Mouse (Mus musculus) neural tube, embryonic 15.5 days (tissue): ENCODE measurements around the gene Tubb5. TPM values are rescaled to one million over a fixed set of nuclear protein-coding genes. Genes with fewer than 3 reads are reported as not detected.
A peak's percentile ranks its signal among the peaks of the same experiment; 100 is the strongest.

Experiments
- ATAC-seq: fragments of 200-750 bp; cut with Nextera tagmentation; 2 replicates; pipeline ENCODE4 v1.8.0; 2017; ENCODE audit warnings: mild to moderate bottlenecking, moderate TSS enrichment, moderate library complexity; ENCODE audit not compliant: low FRiP score
- H3K27ac ChIP-seq: fragments of 300-500 bp; sonication (generic); replicated peaks from 2 replicates; pipeline ENCODE4 v1.5.1; 2015; ENCODE audit warnings: mild to moderate bottlenecking, inconsistent platforms
- H3K27me3 ChIP-seq: fragments of 300-500 bp; sonication (generic); replicated peaks from 2 replicates; pipeline ENCODE4 v1.6.1; 2015; ENCODE audit warnings: inconsistent platforms
- H3K36me3 ChIP-seq: fragments of 300-500 bp; sonication (generic); 2 replicates; pipeline ENCODE4 v1.6.1; 2015; ENCODE audit warnings: inconsistent platforms
- H3K4me1 ChIP-seq: fragments of 300-500 bp; sonication (generic); 2 replicates; pipeline ENCODE4 v1.6.1; 2015; ENCODE audit warnings: inconsistent platforms
- H3K4me2 ChIP-seq: fragments of 300-500 bp; sonication (generic); 2 replicates; pipeline ENCODE4 v1.6.1; 2015; ENCODE audit warnings: inconsistent platforms, mild to moderate bottlenecking, moderate library complexity
- H3K4me3 ChIP-seq: fragments of 300-500 bp; sonication (generic); replicated peaks from 2 replicates; pipeline ENCODE4 v1.5.1; 2015; ENCODE audit warnings: mild to moderate bottlenecking, inconsistent platforms
- H3K9ac ChIP-seq: fragments of 300-500 bp; sonication (generic); replicated peaks from 2 replicates; pipeline ENCODE4 v1.6.1; 2015; ENCODE audit warnings: mild to moderate bottlenecking, inconsistent platforms
- H3K9me3 ChIP-seq: fragments of 300-500 bp; sonication (generic); replicated peaks from 2 replicates; pipeline ENCODE4 v1.6.1; 2016; ENCODE audit warnings: inconsistent platforms
- WGBS: fragments of 180-500 bp; shearing (Covaris S2); methylation state at CpG from one replicate; pipeline ENCODE4 v1.1.7; 2015; ENCODE audit warnings: mixed read lengths; 5-methylcytosine and 5-hydroxymethylcytosine counted together
- polyA plus RNA-seq: library from polyadenylated mRNA; unstranded; fragments of >200 nt; fragmentation: Nextera tagmentation; extraction: Ambion mirVana; gene quantifications from 2 replicates; pipeline ENCODE4 v1.2.1, GENCODE M21; 2015

Gene Tubb5
- polyA plus RNA-seq, 1 experiment from 2014 or later, result 1,471 TPM

DNA sequence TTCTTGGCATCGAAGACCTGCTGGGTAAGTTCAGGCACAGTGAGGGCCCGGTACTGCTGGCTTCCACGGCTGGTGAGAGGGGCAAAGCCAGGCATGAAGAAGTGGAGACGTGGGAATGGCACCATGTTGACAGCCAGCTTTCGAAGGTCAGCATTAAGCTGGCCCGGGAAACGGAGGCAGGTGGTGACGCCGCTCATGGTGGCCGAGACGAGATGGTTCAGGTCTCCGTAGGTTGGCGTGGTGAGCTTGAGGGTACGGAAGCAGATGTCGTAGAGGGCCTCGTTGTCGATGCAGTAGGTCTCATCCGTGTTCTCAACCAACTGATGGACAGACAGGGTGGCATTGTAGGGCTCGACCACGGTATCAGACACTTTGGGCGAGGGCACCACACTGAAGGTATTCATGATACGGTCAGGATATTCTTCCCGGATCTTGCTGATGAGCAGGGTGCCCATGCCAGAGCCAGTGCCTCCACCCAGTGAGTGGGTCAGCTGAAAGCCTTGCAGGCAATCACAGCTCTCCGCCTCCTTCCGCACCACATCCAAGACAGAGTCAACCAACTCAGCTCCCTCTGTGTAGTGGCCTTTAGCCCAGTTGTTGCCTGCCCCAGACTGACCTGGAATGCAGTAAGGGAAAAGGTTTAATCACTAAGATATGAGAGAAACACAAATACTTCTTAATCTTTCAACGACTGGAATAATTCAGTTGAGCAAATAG, 2.5 kb downstream of the Tubb5 start:
- H3K4me3 ChIP-seq, result peak overlapping the region; percentile 70
- H3K27me3 ChIP-seq, result no peaks in the 10 kb centered on the region
- H3K9ac ChIP-seq, result peak overlapping the region; percentile 96; the same call in 1 of the 2 replicates
- no peaks in the 10 kb centered on the region for H3K9me3 ChIP-seq
- WGBS, result 78% methylated on average over 26 of the region's 26 CpGs
- peaks cover 52% of the 10 kb centered on the region for H3K36me3 ChIP-seq
- peak overlapping the region; percentile 71 for H3K4me2 ChIP-seq
- peaks cover 46% of the 10 kb centered on the region for H3K4me1 ChIP-seq
- no peak for ATAC-seq
- H3K27ac ChIP-seq, result no peak overlapping the region

DNA sequence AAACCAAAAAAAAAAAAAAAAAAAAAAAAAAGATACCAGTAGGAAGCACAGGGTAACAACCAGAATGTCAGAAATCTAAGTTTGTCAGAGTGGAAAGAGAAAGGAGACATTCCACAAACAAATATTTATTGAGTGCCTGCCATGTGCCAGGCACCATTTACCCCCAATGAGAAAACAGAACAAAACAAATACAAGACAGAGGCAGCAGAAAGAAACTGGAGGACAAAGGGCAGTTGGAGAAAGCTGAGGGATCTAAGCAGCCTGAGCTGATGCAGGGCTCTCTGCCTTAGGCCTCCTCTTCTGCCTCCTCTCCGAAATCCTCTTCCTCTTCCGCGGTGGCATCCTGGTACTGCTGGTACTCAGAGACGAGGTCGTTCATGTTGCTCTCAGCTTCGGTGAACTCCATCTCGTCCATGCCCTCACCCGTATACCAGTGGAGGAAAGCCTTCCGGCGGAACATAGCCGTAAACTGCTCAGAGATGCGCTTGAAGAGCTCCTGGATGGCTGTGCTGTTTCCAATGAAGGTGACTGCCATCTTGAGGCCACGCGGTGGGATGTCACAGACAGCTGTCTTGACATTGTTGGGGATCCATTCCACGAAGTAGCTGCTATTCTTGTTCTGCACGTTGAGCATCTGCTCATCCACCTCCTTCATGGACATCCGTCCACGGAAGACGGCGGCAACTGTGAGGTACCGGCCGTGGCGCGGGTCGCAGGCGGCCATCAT, 3.2 kb downstream of the Tubb5 start:
- no peak overlapping the region; the same call in 1 of the 2 replicates for H3K27ac ChIP-seq
- H3K9me3 ChIP-seq, result no peaks in the 10 kb centered on the region
- H3K9ac ChIP-seq, result 0 out of 2 replicates have a peak overlapping the region, but pooled peaks have one; percentile 17
- no peak for ATAC-seq
- H3K4me1 ChIP-seq, result peaks cover 53% of the 10 kb centered on the region
- peak overlapping the region; percentile 70 for H3K4me3 ChIP-seq
- H3K36me3 ChIP-seq, result peaks cover 56% of the 10 kb centered on the region
- H3K27me3 ChIP-seq, result no peaks in the 10 kb centered on the region
- 69% methylated on average over 26 of the region's 26 CpGs for WGBS
- peak overlapping the region; percentile 71 for H3K4me2 ChIP-seq

DNA sequence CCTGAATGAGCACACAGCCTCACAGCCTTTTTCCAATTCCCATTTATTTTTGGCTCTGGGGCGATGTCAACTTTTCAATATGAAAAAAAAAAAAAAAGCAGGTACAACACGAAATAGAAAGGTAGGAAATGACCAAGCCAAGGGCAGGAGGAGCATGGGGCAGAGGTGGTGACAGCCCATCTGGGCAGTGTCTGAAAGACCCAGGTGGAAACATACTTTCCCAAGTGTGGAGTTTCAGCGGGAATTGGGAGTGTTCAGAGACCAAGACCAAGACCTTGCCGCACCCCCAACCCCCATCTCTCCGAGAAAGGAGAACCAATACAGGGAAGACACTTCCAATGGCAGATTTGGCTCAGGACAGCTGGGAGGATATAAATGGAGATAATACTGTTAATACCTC, 4.2 kb downstream of the Tubb5 start:
- Histone ChIP-seq H3K4me1 (peaks cover 50% of the 10 kb centered on the region), H3K4me2 (peak overlapping the region; percentile 71), H3K27me3 (no peaks in the 10 kb centered on the region), H3K4me3 (no peak overlapping the region), H3K9me3 (no peaks in the 10 kb centered on the region), H3K27ac (0 out of 2 replicates have a peak overlapping the region, but pooled peaks have one; percentile 9), H3K9ac (no peak overlapping the region), H3K36me3 (peaks cover 56% of the 10 kb centered on the region)
- 56% methylated on average over 5 of the region's 5 CpGs for WGBS
- ATAC-seq, result no peak

DNA sequence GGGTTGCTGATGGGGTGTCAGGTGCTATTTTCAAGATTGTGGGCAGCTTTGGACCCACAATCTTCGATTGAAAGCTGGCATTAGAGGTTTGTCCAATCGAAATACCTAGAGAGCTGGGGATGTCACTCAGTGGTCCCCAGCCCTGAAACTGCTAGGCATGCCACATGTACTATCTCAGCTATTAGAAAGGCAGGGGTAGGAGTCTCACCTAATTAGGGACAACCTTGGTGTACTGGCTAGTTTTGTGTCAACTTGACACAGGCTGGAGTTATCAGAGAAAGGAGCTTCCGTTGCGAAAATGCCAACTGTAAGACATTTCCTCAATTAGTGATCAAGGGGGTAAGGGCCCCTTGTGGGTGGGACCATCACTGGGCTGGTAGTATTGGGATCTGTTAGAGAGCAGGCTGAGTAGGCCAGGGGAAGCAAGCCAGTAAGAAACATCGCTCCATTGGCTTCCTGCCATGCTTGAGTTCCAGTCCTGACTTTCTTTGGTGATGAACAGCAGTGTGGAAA, 4.8 kb downstream of the Tubb5 start:
- Histone ChIP-seq H3K36me3 (peaks cover 56% of the 10 kb centered on the region), H3K4me3 (no peak overlapping the region)
- 32% methylated on average over 5 of the region's 5 CpGs for WGBS

DNA sequence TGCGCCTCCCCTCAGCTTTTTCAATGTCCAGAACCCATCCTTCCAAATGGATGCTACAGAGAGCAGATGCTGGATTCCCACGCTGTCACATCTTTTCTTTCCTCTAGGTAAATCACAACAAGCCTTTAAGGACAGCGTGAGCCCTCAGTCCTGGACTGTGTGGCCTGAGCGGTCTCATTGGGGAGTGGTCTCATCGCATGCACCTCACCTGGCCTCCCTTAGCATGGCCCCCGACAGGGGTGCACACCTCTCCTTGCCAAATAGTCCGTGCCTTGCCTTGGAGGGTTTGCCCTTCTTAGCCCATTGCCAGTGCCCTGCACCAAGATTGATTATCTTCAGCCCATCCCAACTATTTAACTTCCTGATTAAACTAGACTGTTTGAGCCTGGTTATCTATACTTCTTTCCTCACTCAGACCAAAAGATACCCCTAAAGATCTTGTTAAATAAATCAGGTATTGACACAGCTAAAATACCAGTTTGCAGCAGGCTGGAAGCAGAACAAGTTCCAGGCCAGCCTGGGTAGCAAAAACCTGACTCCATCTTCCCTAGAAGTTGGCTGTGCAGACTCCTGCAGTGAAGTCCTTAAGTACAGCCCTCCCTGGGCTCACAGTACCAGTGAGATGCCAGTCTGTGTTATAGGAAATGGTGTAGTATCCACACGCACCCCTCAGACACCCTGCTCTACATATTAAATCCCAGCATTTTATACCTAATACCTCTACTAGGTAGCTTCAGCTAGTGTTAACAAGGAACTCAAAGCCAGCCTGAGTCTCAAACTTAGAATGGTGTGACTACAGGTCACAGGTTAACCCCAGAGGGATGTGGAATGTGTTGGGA, 5.5 kb downstream of the Tubb5 start:
- Histone ChIP-seq H3K9me3 (no peaks in the 10 kb centered on the region), H3K9ac (no peak overlapping the region), H3K36me3 (peaks cover 63% of the 10 kb centered on the region), H3K4me1 (peaks cover 50% of the 10 kb centered on the region), H3K4me2 (no peak overlapping the region), H3K27me3 (no peaks in the 10 kb centered on the region), H3K27ac (0 out of 2 replicates have a peak overlapping the region, but pooled peaks have one; percentile 28), H3K4me3 (no peak overlapping the region)
- no peak for ATAC-seq
- 61% methylated on average over 8 of the region's 8 CpGs for WGBS

More for the DNA sequence above, 4.8 kb downstream of the Tubb5 start:
- H3K4me1 ChIP-seq, result peaks cover 50% of the 10 kb centered on the region
- H3K27me3 ChIP-seq, result no peaks in the 10 kb centered on the region
- H3K9ac ChIP-seq, result no peak overlapping the region
- ATAC-seq, result no peak
- H3K27ac ChIP-seq, result 0 out of 2 replicates have a peak overlapping the region, but pooled peaks have one; percentile 9
- H3K4me2 ChIP-seq, result peak overlapping the region; percentile 71; the same call in 1 of the 2 replicates
- no peaks in the 10 kb centered on the region for H3K9me3 ChIP-seq

DNA sequence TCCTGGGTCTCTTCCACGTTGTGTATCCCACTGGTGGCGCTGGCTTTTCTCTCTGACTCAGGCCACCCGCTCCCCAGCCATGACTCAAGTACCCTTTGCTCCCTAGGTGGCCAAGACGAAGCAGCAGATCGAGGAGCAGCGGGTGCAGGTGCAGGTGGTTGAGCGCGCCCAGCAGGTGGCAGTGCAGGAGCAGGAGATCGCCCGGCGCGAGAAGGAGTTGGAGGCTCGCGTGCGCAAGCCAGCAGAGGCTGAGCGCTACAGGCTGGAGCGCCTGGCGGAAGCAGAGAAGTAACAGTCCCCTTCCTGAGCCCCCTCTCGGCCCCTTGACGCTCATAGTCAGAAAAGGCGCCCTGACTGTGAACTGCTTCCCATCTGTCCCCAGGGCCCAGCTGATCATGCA, 8.4 kb downstream of the Tubb5 start:
- Histone ChIP-seq H3K9me3 (no peaks in the 10 kb centered on the region), H3K36me3 (peaks cover 68% of the 10 kb centered on the region), H3K4me2 (peak overlapping the region; percentile 28), H3K9ac (peak overlapping the region; percentile 30; the same call in 1 of the 2 replicates), H3K27me3 (no peaks in the 10 kb centered on the region), H3K27ac (no peak overlapping the region), H3K4me3 (0 out of 2 replicates have a peak overlapping the region, but pooled peaks have one; percentile 6), H3K4me1 (peaks cover 41% of the 10 kb centered on the region)
- ATAC-seq, result peak; percentile 55
- WGBS, result 3% methylated on average over 21 of the region's 21 CpGs

DNA sequence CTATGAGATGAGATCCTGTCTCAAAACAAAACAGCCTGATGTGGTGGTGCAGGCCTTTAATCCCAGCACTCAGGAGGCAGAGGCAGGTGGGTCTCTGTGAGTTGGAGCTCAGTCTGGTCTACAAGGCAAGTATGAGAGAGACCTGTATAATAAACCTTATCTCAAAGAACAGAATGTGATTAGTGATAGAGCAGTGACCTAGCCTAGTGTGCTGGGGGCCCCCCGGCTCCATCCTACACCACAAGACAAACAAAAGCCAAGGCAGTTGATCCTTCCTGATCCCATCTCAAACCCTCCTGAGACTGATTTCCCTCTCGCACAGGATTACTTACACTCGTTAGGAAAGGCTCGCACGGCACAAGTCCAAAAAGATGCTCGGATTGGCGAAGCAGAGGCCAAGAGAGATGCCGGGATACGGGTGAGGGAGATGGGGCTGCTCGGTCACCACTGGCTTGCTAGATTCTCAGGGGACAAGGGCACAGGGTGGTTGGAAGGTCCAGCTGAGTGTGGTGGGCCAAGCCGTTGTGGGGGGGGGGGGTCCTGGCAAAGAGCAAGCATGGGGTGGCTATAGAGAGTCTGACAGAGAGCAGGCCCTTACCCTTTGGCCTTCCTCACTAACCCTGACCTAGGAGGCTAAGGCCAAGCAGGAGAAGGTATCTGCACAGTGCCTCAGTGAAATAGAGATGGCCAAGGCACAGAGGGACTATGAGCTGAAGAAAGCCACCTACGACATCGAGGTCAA, 12.8 kb downstream of the Tubb5 start:
- Histone ChIP-seq H3K9ac (no peak overlapping the region), H3K27ac (no peak overlapping the region), H3K36me3 (peaks cover 31% of the 10 kb centered on the region), H3K4me2 (peak overlapping the region; percentile 2; the same call in 1 of the 2 replicates), H3K9me3 (no peaks in the 10 kb centered on the region), H3K4me1 (peaks cover 52% of the 10 kb centered on the region), H3K27me3 (no peaks in the 10 kb centered on the region), H3K4me3 (no peak overlapping the region)
- ATAC-seq, result no peak
- 95% methylated on average over 13 of the region's 13 CpGs for WGBS

DNA sequence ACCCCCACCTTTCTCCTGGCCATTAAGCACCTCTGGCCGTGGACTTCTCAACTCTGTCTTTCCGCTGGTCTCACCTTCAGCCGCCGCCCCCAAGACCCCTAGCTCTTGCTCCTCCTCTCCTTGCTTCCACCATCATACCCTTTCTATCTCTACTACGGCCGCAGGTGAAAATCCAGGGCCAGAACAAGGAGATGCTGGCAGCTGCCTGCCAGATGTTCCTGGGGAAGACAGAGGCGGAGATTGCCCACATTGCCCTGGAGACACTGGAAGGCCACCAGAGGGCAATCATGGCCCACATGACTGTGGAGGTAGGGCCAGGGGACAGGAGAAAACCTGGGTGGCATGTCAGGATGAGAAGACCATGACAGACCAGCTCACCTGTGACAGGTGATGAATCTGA, 13.7 kb downstream of the Tubb5 start:
- H3K27me3 ChIP-seq, result 0 out of 2 replicates have a peak, but pooled peaks cover 8% of the 10 kb centered on the region
- peak overlapping the region; percentile 88; the same call in 1 of the 2 replicates for H3K27ac ChIP-seq
- peak overlapping the region; percentile 73; the same call in 1 of the 2 replicates for H3K9ac ChIP-seq
- no peaks in the 10 kb centered on the region for H3K9me3 ChIP-seq
- ATAC-seq, result no peak
- H3K4me3 ChIP-seq, result peak overlapping the region; percentile 77
- H3K36me3 ChIP-seq, result peaks cover 29% of the 10 kb centered on the region
- peak overlapping the region; percentile 94 for H3K4me2 ChIP-seq
- H3K4me1 ChIP-seq, result peaks cover 43% of the 10 kb centered on the region
- 79% methylated on average over 7 of the region's 7 CpGs for WGBS

DNA sequence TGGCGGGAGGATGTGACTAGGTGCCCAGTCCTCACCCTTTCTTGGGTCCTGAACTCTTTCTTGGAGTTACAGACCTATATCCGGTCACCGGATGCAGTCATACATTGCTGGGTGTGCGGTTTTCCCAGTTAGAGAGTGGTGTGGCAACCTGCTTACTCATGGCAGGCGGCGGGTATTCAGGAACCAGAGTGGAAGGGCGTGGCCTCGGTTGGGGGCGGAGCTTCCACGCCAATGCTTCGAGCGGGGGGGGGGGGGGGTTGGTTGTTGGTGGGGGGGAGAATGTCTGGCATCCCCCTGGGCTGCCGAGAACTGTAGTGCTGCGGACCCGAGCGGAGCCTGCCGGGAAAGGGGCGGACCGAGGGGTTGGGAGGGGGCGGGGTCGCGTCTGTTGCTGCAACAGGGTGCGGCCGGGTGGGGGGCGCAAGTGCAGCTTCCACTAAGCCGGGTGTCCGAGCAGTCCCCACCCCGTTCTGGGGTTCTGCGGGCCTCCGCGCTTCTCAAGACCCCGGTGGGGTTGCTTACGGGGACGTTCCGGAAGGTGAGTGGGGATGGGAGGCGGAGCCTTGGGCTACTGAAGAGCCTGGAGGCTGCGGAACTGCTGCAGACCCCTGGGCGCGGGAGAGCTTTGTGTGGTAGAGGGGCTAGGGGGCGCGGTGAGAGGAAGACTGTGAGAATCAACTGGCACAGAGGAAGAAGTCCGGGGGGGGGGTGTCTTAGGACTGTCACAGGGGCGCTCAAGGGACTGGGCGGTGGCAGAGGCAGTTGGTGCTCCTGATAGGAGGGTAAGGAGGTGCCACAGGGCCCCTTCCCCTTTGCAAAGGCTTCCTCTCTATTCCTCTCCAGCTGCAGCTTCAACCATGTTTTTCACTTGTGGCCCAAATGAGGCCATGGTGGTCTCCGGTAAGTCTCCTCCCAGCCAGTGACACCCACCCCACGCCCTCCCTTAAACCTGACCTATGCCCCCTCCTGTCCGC, 14.9 kb downstream of the Tubb5 start, which contains the start of gene Flot1:
TSS of gene Flot1 (plus strand) at position 267 of the 974 bp plus-strand sequence.
- Histone ChIP-seq H3K27me3 (0 out of 2 replicates have a peak, but pooled peaks cover 8% of the 10 kb centered on the region), H3K9ac (peak within 1 kb of the TSS; percentile 73), H3K4me3 (peak within 1 kb of the TSS; percentile 77), H3K4me1 (peaks cover 41% of the 10 kb centered on the region), H3K36me3 (peaks cover 29% of the 10 kb centered on the region), H3K4me2 (peak within 1 kb of the TSS; percentile 94), H3K27ac (peak within 1 kb of the TSS; percentile 88), H3K9me3 (no peaks in the 10 kb centered on the region)
- ATAC-seq, result peak; percentile 91
- WGBS, result under 1% methylated on average over 42 of the region's 47 CpGs
